Mouse (Mus musculus): Measurements from ENCODE around the gene Opcml.

Opcml gene

GRCm38 (mm10) chr9:28533191-28533590 is 742.6 kb downstream of the Opcml start:
- DNase-seq (ENCODE audit: low read depth, low spot score), result no peak

- DNase-seq (ENCODE audit: low read depth, low spot score), result no peak
Measured at GRCm38 (mm10) chr9:28535006-28535405, 744.4 kb downstream of the Opcml start.

GRCm38 (mm10) chr9:28536637-28537036 is 746.1 kb downstream of the Opcml start:
- DNase-seq (ENCODE audit: low read depth, low spot score), result no peak

GRCm38 (mm10) chr9:28548189-28548588 is 757.6 kb downstream of the Opcml start:
- DNase-seq (ENCODE audit: low read depth, low spot score), result no peak

DNA sequence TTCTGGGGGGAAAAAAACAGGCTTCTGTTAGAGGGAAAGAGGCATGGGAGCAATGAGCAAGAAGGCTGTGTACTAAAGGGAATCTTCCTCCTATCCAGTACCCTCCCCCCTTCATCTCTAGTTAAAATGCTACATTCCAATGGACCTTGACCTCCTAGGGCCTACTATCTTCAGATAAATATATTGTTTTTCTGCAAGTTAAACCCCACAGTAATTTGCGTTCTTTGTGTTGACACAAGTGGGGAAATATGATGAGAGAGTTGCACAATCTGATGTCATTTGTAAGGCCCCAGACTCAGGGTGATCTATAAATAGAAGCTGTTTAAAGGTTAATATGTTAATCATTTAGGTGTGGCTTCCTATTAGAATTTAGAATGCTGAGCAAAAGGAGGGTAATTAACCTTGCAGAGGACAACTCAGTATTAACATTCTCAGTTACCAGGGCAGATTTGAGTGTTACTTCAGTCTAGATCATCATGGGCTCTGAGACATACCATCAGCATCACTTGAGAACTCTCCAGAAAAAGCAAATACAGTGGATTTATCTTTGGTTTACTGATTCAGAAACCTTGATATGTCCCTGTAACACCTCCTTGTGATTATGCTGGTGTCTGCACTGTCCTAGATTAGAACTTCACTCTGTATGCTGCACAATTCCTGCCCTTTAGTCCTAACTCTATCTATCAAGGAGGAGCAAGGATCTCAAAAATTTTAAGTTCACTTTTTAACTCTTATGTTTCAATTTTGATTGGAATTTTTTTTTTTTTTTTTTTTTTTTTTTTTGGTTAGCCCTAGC is 762.0 kb downstream of the Opcml start:
- DNase-seq (ENCODE audit: low read depth, low spot score), result no peak

DNA sequence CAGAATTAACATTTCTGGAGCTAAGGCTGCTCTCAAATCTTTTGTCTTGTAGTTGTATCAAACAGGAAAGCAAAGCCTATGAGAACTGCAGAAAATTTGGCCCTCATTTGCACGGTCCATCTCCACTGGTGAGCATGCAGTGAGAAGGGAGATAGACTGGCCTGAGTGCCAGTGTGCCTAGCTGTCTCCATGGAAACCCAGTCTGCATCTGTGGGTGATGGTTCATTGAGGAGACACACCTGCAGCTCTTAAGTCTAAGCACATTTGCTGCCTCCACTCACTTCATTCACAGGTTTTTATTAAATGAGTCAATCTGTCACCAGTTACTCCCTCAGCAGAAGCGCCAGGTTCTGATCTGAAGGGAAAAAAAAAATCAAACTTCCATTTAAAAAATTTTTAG is 768.1 kb downstream of the Opcml start:
- no peak for DNase-seq (ENCODE audit: low read depth, low spot score)

DNA sequence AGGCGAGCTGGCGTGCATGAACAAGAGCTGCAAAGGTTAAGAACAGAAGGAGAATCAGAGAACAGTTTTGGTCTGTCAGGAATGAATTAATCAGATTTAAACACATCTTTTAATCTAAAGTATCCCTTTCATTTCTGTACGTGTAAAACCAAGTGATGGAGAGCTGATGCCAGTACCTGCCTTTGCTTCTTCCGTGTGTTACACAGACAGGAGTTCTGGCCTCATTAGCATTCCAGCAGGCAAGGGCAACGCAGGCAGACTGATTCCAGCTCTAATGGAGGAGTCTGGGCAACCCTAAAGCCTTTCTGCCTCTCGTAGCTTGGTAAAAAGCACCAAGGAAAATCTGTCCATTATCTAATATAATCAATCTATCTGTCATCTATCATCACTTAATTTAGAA is 771.2 kb downstream of the Opcml start:
- DNase-seq (ENCODE audit: low read depth, low spot score), result no peak

DNA sequence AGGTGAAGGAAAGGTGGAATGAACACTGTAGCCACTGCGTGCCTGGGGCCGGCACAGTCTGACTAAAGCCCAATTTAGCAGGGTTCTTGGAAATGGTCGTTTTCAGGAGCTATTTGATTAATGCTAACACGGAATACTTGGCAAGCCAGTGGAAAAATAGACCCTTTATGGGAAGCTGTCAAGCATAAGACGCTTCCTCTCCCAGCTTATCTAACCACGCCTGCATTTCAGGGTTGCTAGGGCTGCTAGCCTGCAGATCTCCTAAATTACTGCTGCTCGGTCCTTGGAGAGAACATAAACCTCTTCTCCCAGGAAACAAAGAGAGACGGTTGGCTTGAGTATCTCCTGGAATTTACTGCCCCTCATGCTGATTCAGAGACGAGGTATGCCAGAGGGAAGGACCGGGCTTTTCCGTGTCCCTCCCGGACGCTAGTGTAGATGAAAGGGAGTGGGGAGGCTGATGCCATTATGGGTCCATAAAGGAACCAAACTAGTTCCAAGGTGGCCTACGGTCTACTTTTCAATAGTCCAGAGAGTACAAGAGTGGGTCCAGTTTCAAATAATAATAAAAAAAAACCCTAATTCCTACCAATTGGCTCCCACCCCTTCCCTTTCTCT is 772.6 kb downstream of the Opcml start:
- DNase-seq (ENCODE audit: low read depth, low spot score), result no peak

DNA sequence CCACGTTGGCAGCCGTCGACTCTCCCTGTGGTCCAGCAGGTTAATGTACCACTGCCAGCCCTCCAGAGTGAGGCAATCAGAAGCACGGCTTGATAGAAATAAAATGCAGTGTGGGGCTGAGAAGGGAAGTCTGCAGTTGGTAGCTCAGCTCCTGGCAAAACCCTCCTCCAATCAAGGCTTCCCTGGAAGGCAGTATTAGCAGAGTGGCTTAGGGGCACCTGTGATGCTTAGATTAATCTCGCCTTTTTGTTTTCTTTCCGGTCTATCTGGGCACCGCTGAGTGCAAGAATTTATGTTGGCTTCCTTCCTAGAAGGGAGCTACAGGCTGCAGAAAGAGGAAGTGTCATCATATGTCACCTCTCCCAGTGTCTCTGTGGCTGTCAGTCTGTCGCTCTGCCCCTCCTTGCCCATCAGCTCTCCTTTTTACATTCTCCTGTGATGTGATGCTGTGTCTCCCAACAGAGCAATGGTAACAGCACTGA is 778.5 kb downstream of the Opcml start:
- DNase-seq (ENCODE audit: low read depth, low spot score), result no peak

DNA sequence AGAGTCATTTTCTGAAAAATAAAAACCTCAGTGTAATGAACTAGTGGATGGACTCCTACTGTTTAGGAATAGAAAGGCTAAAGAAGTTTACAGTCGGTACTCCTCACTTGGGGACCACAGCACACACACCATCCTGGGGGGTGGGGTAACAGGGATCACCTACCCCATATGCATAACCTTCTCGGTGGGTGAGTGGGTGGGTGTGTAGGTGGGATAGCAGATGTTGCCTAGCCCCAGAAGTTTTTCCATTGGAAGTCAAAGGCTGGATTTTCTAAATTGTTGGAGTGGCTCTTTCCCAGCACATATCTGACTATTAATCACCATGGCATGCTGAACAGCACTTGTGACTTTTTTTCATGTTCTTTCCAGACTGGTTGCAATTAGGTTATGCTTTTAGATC is 779.2 kb downstream of the Opcml start:
- no peak for DNase-seq (ENCODE audit: low read depth, low spot score)

- DNase-seq (ENCODE audit: low read depth, low spot score), result no peak
Measured at GRCm38 (mm10) chr9:28571682-28572081, 781.1 kb downstream of the Opcml start.

DNA sequence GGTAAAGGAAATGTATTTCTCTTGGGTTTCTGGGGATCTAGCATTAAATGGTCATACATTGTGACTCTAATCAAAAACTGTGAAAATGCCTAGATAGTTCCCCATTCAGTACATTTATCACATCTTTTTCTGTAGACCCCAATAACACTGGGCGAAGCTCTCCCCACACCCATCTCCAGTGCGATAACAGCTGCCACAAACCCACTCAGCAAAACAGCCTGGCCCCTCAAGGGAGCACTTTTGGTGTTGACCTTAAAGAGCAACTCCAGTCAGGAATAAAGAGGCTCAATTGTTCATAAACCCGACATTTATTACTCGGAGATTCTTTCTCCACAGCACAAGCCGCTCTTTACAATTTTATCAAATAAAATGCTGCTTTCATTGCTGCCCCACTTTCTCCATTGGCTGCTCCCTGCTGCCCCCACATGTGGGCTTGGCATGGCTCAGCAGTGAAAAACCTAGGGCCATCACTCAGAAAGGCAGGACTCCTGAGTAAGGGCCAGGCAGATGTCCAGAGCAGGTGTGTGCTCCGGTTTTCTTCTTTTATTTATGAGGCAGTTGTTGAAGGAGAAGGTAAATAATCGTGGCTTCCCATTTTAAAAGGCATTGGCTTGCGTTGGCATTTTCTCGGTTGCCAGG is 781.7 kb downstream of the Opcml start:
- no peak for DNase-seq (ENCODE audit: low read depth, low spot score)

DNA sequence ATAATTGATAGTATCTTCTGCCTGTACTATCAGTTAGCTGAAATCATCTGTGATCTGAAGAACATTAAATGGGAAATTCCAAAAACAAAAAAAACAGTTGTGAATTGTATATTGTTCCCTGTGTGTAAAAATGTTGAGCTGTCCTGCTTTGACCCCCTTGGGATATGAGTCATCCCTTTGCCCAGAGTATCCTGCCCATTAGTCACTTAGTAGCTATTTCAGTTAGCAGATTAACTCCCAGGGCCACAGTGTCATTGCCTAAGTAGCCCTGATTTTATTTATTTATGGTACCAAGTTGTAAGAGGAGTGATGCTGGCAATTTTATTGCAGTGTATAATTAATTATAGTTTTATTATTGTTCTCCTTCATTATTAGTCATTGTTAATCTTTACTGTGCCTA is 788.2 kb downstream of the Opcml start:
- DNase-seq (ENCODE audit: low read depth, low spot score), result no peak

DNA sequence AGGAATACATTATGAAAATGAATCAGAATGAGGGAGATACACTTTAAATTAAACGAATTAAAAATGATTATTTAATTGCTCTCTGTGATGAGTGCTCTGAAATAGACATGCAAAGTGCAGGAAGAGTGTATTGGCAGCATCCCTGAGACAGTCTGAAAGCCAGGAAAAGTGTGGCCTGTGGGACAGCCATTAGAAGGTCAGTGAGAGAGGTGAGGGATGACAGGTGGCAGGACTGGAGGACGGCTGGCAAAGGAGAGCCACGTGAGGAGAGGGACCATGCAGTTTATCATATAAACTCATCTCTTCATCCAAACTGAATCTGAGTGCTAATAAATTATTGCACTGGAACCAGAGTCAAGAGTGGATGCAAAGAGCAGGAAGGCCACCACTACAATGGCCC is 796.7 kb downstream of the Opcml start:
- DNase-seq (ENCODE audit: low read depth, low spot score), result no peak

DNA sequence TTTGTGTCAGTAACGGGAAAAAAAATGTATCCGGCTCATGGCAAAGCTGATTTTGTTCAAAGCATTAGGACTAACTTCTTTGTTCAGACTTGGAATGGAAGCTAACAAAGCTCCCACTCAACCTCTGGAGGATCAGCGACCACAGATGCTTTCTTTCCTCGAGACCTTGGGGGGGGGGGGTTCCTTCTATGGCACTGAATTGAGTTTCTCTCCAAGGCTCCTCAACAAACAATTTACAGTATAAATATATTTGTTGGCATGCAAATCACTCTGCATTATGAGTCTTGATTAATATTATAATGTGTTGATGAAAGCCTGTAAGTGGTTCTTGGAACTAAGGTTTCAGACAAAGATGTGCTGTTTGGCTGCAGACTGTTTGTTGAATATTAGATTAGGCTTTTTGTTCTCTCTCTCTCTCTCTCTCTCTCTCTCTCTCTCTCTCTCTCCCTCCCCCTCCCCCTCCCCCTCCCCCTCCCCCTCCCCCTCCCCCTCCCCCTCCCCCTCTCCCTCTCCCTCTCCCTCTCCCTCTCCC is 797.3 kb downstream of the Opcml start:
- no peak for DNase-seq (ENCODE audit: low read depth, low spot score)

DNA sequence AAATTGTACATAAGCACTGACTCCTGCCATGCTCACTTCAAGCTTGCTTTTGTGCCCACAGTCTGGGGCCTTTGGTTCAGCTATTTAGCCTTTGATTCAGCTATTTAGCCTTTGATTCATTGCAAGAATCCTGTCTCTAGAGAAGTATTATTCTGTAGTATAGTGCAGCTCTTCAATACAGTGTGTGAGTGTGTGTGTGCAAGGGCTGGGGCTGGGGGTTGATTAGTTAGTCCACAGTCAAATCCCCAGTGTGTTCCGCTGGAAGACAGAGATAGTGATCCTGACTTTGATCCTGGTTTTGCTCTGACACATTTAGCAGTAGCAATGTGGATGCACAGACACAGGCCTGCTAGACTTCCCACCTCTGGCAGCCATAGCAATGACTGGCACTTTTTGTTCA is 797.9 kb downstream of the Opcml start:
- no peak for DNase-seq (ENCODE audit: low read depth, low spot score)

DNA sequence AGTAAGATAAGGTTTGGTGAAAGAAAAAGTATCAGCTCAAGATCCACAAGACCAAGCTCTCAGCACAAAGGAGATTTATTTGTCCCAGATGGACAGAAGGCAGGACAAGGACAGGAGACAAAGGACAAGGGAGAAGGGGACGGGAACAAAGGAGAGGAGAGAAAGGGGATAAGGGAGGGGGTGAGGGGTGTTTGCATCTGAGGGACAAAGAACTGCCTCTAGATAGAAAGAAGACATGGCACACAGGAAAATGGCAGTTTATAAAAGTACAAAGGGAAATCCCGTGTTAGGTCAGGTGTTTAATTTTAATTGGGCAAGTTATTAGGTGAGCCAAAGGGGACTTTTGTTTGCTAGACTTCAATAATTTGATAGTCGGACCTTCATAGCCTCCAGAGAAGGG is 801.6 kb downstream of the Opcml start:
- DNase-seq (ENCODE audit: low read depth, low spot score), result no peak

DNA sequence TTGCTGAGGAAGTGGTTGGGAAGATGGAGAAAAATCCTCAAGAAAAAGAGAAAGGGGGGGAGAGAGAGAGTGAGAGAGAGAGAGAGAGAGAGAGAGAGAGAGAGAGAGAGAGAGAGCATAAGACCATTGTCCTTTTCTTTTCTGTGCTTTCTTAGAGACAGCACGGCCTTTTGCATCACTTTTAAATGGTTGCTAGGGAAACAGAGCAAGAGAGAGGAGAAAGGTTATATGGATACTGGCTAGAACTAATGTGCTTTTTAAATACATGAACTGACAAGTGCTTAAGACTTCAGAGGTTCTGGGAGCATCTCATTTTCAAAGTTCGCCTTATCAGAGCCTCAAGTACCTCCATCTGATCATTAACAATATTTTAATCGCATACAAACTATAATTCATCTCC is 804.5 kb downstream of the Opcml start:
- no peak for DNase-seq (ENCODE audit: low read depth, low spot score)

- no peak for DNase-seq (ENCODE audit: low read depth, low spot score)
Measured at GRCm38 (mm10) chr9:28605561-28605960, 815.0 kb downstream of the Opcml start.

DNA sequence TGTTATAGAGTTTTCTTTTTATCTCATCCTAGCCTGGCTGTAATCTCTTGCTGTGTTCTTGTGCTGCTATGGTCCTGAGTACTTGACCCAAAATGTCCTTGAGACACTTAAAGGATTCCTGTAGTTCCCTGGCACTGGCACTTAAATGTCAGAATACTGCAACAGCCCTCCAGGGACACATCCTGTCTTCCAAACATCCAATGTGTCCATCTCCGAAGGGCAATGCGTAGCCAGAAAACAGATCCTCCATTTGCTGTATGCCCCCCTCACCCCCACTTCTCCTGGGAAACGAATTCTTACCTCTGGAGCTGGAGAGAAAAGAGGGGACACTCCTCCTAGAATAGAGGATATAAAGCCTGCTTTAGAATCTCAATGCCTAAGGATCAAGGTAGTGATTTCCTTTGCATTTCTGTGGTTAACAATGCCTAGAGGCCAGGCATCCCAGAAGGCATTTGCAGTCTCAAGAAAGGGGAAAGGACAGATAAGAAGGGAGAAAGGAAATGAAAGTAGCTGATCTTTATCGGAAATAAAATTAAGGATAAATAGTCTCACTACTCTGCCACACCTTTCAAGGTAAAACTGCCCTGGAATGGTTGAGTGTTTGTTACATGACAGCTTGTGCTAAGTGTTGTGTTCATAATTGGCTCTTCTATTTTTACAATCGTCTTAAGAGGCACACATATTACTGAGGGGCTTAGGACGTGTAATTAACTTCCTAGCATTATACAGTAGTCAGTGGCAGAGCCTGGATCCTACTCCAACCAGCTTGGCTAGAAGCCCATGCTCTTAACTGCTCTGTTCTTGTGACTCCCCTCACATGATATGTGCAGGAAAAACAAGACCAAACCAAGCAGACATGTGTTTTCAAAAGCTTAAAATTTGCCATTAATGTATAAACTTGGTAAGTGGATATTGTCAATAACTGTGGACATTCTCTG is 823.4 kb downstream of the Opcml start:
- no peak for DNase-seq (ENCODE audit: low read depth, low spot score)

DNA sequence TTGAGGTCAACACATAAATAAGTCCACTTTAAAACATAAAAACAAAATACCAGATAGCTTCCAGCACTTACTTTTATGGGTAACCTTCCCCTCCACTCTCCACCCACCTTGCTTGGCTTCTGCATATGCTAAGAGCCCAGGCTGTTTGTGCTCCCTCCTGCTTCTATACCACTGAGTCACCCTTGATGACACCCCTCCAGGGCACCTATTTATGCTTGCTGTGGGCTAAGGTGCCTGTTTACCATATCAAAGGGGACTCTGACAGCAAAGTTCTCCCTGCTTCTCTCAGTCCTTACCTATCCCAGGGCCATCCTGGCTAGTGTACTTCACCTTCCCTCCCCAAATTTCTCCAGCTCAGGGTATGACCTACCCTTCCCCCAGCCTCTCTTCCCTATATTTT is 824.9 kb downstream of the Opcml start:
- DNase-seq (ENCODE audit: low read depth, low spot score), result no peak
